Mouse (Mus musculus) MEL (cell line): ENCODE measurements around the gene Kdr.

Experiments
- CTCF ChIP-seq, 3 experiments: IDR thresholded peaks in 2 of 3; conservative IDR thresholded peaks in 1 of 3; 2 replicates each; pipeline ENCODE4 v1.5.1; 2011 to 2012; ENCODE audit warnings: low read length in 3 of 3, low read depth in 2 of 3, mild to moderate bottlenecking in 2 of 3, improper control_type of control experiment in 1 of 3, inconsistent platforms in 1 of 3, mixed read lengths in 1 of 3, moderate library complexity in 1 of 3; ENCODE audit not compliant: control insufficient read depth in 1 of 3, insufficient read depth in 1 of 3, poor library complexity in 1 of 3, severe bottlenecking in 1 of 3
- ELF1 ChIP-seq: IDR thresholded peaks from 2 replicates; pipeline ENCODE4 v1.6.1; 2014; ENCODE audit warnings: low read depth, mild to moderate bottlenecking, inconsistent platforms, low read length, improper control_type of control experiment, moderate library complexity
- POLR2A ChIP-seq, 2 experiments: IDR thresholded peaks; 2 replicates each; pipeline ENCODE4 v1.6.1; 2011 to 2012; ENCODE audit warnings: low read length in 2 of 2, mild to moderate bottlenecking in 2 of 2, control low read depth in 1 of 2, improper control_type of control experiment in 1 of 2, low read depth in 1 of 2, moderate library complexity in 1 of 2; ENCODE audit not compliant: control insufficient read depth in 1 of 2, insufficient read depth in 1 of 2, poor library complexity in 1 of 2
- RCOR1 ChIP-seq: IDR thresholded peaks from 2 replicates; pipeline ENCODE4 v1.6.1; 2012; ENCODE audit warnings: low read depth, mild to moderate bottlenecking, inconsistent platforms, low read length, improper control_type of control experiment

DNA sequence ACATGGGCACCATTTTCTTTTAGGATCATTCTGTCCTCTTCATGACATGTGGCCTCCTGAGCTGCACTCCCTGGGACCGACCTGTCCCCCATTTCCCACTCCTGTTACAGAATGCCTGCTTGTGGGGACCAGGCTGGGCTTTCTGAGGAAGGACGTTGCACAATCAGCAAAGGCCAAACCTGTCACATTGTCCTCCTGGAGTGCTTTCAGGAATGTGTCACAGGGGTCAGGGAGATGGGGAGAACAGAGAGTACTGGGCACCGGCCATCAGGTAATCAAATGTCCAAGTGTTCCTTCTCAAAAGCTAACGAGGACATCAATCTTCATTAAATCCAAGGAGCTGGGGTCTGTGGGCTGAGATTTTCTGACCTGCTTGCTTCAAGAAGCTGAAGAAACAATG is 72.2 kb downstream of the Kdr start:
- TF ChIP-seq CTCF (IDR thresholded peaks at IDR 0.05 in 2 of 3, conservative IDR thresholded peaks at IDR 0.05 in 1 of 3; ENCODE audit: control insufficient read depth in 1 of 3, insufficient read depth in 1 of 3, low read depth in 2 of 3, low read length in 3 of 3, poor library complexity in 1 of 3, severe bottlenecking in 1 of 3), result no peak
- no peak for TF ChIP-seq POLR2A (IDR thresholded peaks at IDR 0.05; ENCODE audit: control insufficient read depth in 1 of 2, insufficient read depth in 1 of 2, low read depth in 1 of 2, low read length in 2 of 2, poor library complexity in 1 of 2)
- TF ChIP-seq RCOR1, result no peak
- no peak for TF ChIP-seq ELF1
